Mouse (Mus musculus): ENCODE measurements around the gene Iba57.

GRCm38 (mm10) chr11:59155900-59156299 lies 7.6 kb downstream of the Iba57 start:
- TF ChIP-seq CTCF (IDR thresholded peaks at IDR 0.05; ENCODE audit: low read depth) = no peak
- TF ChIP-seq EP300 (IDR thresholded peaks at IDR 0.05; ENCODE audit: low read depth) = no peak
